Mouse (Mus musculus): Measurements from ENCODE around the gene Gabrb3. TPM values are rescaled to one million over a fixed set of nuclear protein-coding genes. Genes with fewer than 3 reads are reported as not detected.

Gene Gabrb3
- polyA plus RNA-seq, 1 experiment from 2014 or later = 58.9 TPM

DNA sequence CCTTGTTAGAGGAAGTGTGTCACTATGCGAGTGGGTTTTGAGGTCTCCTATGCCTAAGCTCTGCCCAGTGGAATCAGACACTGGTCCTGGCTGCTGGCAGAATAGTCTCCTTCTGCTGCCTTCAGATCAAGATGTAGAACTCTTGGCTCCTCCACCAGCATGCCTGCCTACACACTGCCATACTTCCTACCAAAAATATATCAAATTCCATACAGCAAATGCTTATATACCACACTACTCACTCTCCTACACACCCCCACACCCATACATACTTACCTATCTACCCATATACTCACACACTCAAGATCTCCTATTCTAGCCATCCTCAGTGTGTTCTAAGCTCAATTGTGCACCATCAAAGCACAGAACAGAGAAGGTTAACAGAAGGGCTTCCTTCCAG is 51.8 kb downstream of the Gabrb3 start:
- 96% methylated on average over 1 of the region's 1 CpGs for WGBS

DNA sequence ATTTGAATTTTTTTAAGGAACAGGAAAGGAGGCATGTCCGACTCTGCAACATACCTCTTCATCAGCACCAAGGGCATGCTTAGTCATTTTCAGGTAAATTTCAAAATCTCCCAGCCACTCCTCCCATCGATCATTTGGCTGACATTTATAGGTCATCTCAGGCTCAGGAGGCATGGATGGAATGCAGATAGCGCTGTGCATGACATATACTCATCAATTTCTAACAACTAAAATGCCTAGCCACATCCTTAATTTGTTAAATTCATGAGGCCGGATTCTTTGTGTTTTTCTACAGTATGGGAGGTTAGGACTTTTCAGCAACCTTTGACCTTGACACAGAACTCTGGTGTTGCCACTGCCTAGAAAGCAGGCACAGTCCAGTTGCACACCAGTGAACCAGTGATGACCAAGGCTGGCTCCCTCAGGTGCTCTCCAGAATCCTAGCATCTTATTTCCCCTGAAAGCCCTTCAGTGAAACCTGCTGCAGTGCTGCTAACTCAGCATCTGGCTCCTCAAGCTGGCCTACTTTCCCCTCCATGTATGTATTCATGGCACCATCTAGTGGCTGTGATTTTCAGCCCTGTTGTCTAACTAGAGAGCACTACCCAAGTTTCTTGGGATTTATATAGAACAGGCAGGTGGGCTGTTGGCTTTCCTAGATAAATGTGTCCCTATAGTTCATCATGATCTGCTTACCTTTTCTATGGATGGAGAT is 54.5 kb downstream of the Gabrb3 start:
- WGBS = 83% methylated on average over 4 of the region's 4 CpGs
- ATAC-seq (ENCODE audit: low FRiP score, low read depth) = peak; percentile 88
- H3K36me3 ChIP-seq = no peaks in the 10 kb centered on the region

More for the DNA sequence above, 51.8 kb downstream of the Gabrb3 start:
- Histone ChIP-seq H3K4me3 (no peak overlapping the region), H3K36me3 (no peaks in the 10 kb centered on the region), H3K27me3 (no peaks in the 10 kb centered on the region), H3K4me2 (no peak overlapping the region), H3K4me1 (replicated peaks) (no peaks in the 10 kb centered on the region), H3K9ac (no peak overlapping the region), H3K27ac (replicated peaks) (no peak overlapping the region), H3K9me3 (no peaks in the 10 kb centered on the region)
- no peak for ATAC-seq (ENCODE audit: low FRiP score, low read depth)

DNA sequence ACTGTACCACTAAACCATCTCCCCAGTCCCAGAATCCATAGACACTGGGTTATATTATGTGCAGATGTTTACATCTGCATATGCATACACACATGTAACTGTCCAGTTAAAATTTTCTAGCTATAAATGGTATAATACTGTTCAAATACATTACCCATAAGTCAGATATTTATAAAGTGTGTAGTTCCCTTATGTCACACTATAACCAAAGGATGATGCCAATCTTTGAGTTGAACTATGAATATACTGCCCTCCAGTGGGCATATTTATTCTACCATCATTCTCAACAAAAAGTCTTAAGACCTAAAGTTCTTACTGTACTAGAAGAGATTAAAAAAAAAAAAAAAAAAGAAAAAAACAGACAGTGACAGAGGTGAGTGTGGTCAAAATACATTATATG is 63.4 kb downstream of the Gabrb3 start:
- ATAC-seq (ENCODE audit: low FRiP score, low read depth) = no peak
- H3K4me3 ChIP-seq = no peak overlapping the region

More for the DNA sequence above, 54.5 kb downstream of the Gabrb3 start:
- Histone ChIP-seq H3K27me3 (no peaks in the 10 kb centered on the region), H3K4me3 (no peak overlapping the region), H3K4me2 (no peak overlapping the region), H3K9ac (no peak overlapping the region), H3K4me1 (replicated peaks) (no peaks in the 10 kb centered on the region), H3K27ac (replicated peaks) (no peak overlapping the region), H3K9me3 (no peaks in the 10 kb centered on the region)

DNA sequence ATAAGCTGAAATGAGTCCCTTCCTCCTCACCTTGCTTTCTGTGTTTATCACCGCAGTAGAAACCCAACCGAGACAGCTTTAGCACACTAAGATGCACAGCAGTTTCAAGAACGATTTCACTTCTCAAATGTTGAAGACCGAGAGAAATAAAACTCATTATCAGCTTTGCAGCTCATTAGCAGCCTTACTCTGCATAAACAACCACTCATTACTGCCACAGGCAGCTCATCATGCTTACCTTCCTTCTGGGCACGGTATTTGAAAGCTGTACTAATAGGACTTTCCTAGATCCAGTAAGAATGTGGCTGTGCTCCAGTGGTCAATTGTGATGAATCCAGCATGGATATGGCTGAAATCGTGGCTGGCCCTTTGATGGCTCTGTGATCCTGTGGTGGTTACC is 67.4 kb downstream of the Gabrb3 start:
- Histone ChIP-seq H3K27ac (replicated peaks) (no peak overlapping the region), H3K36me3 (0 out of 2 replicates have a peak, but pooled peaks cover 5% of the 10 kb centered on the region), H3K4me2 (no peak overlapping the region), H3K4me3 (no peak overlapping the region), H3K27me3 (no peaks in the 10 kb centered on the region), H3K9me3 (no peaks in the 10 kb centered on the region), H3K9ac (no peak overlapping the region), H3K4me1 (replicated peaks) (no peaks in the 10 kb centered on the region)
- ATAC-seq (ENCODE audit: low FRiP score, low read depth) = no peak
- 71% methylated on average over 6 of the region's 6 CpGs for WGBS

More for the DNA sequence above, 63.4 kb downstream of the Gabrb3 start:
- Histone ChIP-seq H3K36me3 (no peaks in the 10 kb centered on the region), H3K9me3 (no peaks in the 10 kb centered on the region), H3K4me2 (no peak overlapping the region), H3K27ac (replicated peaks) (no peak overlapping the region), H3K27me3 (no peaks in the 10 kb centered on the region), H3K4me1 (replicated peaks) (no peaks in the 10 kb centered on the region), H3K9ac (no peak overlapping the region)

DNA sequence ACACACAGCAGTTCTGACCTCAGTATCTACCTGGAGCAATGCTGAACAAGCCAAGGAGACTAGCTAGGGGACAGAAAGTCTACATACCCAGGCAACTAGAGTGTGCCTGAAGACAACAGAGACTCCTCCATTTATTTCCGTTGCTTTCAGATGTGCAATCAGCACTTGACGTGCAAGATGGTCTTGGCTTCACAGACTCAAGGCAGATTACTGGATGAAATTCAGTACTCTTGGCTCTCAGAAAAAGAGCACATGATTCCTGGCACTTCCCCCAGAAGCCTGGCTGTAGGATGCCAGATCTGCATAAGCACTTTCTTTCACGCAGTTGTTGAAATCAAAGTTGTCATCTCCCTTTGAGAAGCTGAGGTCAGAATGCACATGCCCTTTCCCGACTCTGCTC is 72.3 kb downstream of the Gabrb3 start:
- Histone ChIP-seq H3K9ac (no peak overlapping the region), H3K9me3 (no peaks in the 10 kb centered on the region), H3K4me3 (no peak overlapping the region), H3K27ac (replicated peaks) (no peak overlapping the region), H3K4me1 (replicated peaks) (no peaks in the 10 kb centered on the region), H3K27me3 (no peaks in the 10 kb centered on the region), H3K36me3 (0 out of 2 replicates have a peak, but pooled peaks cover 5% of the 10 kb centered on the region), H3K4me2 (no peak overlapping the region)
- no peak for ATAC-seq (ENCODE audit: low FRiP score, low read depth)
- WGBS = 70% methylated on average over 4 of the region's 4 CpGs

DNA sequence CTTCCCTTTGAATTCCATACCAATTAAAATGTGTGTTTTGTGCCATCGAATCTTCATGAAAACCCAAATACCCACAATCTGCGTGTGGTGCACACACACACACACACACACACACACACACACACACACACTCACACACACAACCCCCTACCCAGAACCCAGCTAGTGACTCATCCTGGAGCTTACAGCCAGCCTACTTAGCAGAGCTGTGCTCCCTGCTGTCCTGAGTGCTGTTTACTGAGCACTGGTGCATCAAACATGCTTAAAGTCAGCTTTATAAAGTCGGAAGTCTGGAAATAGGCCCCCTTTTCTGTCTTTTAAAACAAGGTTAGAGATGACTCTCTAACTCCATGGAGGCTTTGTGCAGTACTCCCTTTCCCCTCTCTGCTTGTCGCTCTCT is 83.3 kb downstream of the Gabrb3 start:
- H3K4me2 ChIP-seq = no peak overlapping the region
- H3K4me3 ChIP-seq = no peak overlapping the region
- no peak for ATAC-seq (ENCODE audit: low FRiP score, low read depth)
- no peak overlapping the region for H3K9ac ChIP-seq
- no peaks in the 10 kb centered on the region for H3K36me3 ChIP-seq
- peaks cover 9% of the 10 kb centered on the region for H3K27me3 ChIP-seq
- no peaks in the 10 kb centered on the region for H3K9me3 ChIP-seq
- no peaks in the 10 kb centered on the region for H3K4me1 ChIP-seq (replicated peaks)
- WGBS = 81% methylated on average over 4 of the region's 4 CpGs
- no peak overlapping the region for H3K27ac ChIP-seq (replicated peaks)

DNA sequence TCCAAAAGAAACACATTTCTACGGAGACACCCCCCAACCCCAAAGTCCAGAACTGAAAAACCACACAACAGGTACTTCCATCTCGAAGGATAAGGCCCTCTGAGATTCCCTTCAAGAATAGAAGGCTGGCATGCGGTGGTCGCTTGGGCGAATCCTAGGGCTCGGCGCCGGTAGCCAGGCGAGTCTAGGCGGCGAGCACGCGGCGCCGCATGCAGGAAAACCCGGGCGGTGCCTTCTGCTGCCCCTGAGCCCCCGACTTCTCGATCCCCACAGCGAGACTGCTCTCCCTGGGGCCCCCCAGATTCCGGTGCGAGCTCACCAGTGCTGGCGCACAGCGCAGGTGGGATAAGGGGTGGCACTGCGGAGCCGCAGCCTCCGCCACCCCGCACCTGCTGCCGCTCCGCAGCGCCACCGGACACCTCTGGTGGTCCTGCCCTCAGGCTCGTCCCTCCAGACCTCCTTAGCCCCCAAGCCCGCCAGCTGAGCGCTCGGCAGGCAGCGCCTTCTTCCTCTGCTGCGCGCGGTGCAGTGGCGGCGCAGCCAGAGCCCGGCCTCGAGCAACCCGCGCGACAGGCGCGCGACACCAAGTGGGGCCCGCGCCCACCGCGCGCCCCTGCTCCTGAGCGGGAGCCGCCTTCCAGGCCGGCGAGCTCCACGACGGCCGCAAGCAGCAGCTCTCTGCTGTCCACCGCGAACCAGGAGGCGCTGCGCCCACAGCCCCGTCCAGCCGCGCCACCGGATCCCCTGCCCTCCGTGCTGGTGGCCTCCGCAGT is 89.6 kb downstream of the Gabrb3 start:
- Histone ChIP-seq H3K9me3 (no peaks in the 10 kb centered on the region), H3K9ac (peak overlapping the region; percentile 60), H3K27ac (replicated peaks) (peak overlapping the region; percentile 77), H3K4me2 (peak overlapping the region; percentile 87), H3K36me3 (no peaks in the 10 kb centered on the region), H3K4me1 (replicated peaks) (peaks cover 10% of the 10 kb centered on the region; the same call in 1 of the 2 replicates), H3K4me3 (peak overlapping the region; percentile 72), H3K27me3 (peaks cover 26% of the 10 kb centered on the region)
- 1% methylated on average over 69 of the region's 72 CpGs for WGBS
- peak; percentile 79 for ATAC-seq (ENCODE audit: low FRiP score, low read depth)

DNA sequence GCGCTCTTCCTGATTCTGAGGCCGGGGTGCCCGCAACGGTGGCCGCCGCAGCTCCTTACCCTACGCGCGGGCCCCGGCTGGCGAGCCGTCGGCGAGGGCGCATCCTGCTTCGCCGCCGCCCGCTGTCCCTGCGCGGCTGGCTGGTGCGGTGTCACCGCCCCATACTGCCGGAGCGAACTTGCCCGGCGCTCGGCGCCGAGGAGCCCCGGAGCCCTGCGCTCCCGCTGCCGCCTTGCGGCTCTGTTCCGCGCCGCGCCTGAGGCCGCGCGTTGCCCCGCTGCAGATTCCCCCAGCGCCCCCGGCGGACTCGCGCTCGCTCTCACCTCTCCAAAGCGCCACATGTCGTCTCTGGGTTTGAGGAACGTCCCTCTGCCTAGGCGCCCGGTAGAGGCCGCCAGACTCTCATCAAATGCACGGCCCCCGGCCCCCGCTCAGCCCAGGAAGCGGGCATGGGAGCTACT is 90.2 kb downstream of the Gabrb3 start, which contains the start of gene Gabra5:
Gene Gabra5 (minus strand): TSS at position 379 of the 461 bp plus-strand sequence.
- H3K27ac ChIP-seq (replicated peaks) = peak within 1 kb of the TSS; percentile 77
- no peaks in the 10 kb centered on the region for H3K9me3 ChIP-seq
- peaks cover 26% of the 10 kb centered on the region for H3K27me3 ChIP-seq
- H3K36me3 ChIP-seq = no peaks in the 10 kb centered on the region
- 1% methylated on average over 59 of the region's 59 CpGs for WGBS
- peak within 1 kb of the TSS; percentile 72 for H3K4me3 ChIP-seq
- H3K9ac ChIP-seq = peak within 1 kb of the TSS; percentile 60
- peaks cover 10% of the 10 kb centered on the region; the same call in 1 of the 2 replicates for H3K4me1 ChIP-seq (replicated peaks)
- peak; percentile 88 for ATAC-seq (ENCODE audit: low FRiP score, low read depth)
- peak within 1 kb of the TSS; percentile 87 for H3K4me2 ChIP-seq

DNA sequence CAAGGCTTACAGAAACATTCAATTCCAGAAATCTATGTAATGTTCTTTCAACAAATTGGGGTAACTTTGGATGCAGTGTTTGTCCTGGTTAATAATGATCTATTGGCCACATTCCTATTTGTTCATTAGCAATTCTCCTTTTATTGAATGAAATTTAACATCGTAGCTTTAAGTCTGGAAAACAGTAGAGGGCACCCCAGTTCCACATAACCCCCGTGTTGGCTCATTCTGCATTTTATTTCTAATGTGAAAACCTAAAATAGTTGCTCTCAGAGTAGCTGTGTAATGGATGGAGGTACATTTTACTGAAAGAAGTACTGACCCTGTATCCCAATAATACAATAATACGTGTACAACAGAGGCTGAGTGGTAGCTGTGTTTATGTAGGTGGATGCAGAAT is 93.5 kb downstream of the Gabrb3 start:
- Histone ChIP-seq H3K4me2 (no peak overlapping the region), H3K9ac (no peak overlapping the region), H3K4me3 (no peak overlapping the region), H3K4me1 (replicated peaks) (peaks cover 10% of the 10 kb centered on the region; the same call in 1 of the 2 replicates), H3K27ac (replicated peaks) (no peak overlapping the region), H3K36me3 (no peaks in the 10 kb centered on the region), H3K27me3 (peaks cover 17% of the 10 kb centered on the region), H3K9me3 (no peaks in the 10 kb centered on the region)
- no peak for ATAC-seq (ENCODE audit: low FRiP score, low read depth)
- 28% methylated on average over 3 of the region's 3 CpGs for WGBS

DNA sequence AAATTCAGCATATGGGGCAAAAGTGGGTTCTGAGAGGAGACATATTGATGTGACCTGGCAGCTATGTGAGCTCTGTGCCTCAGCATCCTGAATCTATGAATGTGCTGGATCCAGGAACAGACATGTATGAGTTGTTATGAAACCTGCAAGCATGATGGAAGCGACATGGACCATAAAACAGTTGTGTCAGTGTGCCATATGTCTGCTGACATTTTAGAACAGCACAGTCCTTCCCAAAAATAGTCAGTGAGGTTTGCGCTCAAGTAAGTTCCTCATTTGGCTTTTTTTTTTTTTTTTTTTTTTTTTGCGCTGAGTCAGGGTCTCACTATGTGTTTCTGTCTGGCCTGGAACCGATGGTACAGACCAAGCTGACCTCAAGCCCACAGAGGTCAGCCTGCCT is 110.0 kb downstream of the Gabrb3 start:
- Histone ChIP-seq H3K9ac (no peak overlapping the region), H3K36me3 (no peaks in the 10 kb centered on the region), H3K4me3 (no peak overlapping the region), H3K4me1 (replicated peaks) (no peaks in the 10 kb centered on the region), H3K4me2 (no peak overlapping the region), H3K9me3 (no peaks in the 10 kb centered on the region), H3K27me3 (no peaks in the 10 kb centered on the region), H3K27ac (replicated peaks) (no peak overlapping the region)
- WGBS = 92% methylated on average over 4 of the region's 4 CpGs
- ATAC-seq (ENCODE audit: low FRiP score, low read depth) = no peak

DNA sequence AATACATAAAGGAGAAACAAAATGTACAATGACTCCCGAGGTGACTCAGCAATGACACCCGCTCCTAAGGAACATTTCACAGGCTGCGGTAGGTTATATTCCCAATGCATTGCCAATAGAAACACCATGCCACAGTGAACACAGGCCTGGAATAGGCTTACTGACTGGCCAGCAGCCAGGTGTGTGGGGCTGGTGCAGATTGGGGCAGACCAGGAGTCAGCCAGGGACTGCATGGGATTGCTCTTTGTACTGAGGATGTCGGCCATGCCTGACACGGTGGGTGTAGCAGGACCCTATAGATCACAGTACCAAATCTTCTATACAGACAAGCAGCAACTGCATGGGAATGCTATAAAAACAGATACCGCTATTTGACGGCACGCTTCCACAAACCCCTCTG is 110.5 kb downstream of the Gabrb3 start:
- no peak for ATAC-seq (ENCODE audit: low FRiP score, low read depth)
- WGBS = 83% methylated on average over 8 of the region's 8 CpGs
- Histone ChIP-seq H3K4me2 (no peak overlapping the region), H3K27ac (replicated peaks) (no peak overlapping the region), H3K4me3 (no peak overlapping the region), H3K27me3 (no peaks in the 10 kb centered on the region), H3K4me1 (replicated peaks) (no peaks in the 10 kb centered on the region), H3K9me3 (no peaks in the 10 kb centered on the region), H3K9ac (no peak overlapping the region), H3K36me3 (no peaks in the 10 kb centered on the region)

DNA sequence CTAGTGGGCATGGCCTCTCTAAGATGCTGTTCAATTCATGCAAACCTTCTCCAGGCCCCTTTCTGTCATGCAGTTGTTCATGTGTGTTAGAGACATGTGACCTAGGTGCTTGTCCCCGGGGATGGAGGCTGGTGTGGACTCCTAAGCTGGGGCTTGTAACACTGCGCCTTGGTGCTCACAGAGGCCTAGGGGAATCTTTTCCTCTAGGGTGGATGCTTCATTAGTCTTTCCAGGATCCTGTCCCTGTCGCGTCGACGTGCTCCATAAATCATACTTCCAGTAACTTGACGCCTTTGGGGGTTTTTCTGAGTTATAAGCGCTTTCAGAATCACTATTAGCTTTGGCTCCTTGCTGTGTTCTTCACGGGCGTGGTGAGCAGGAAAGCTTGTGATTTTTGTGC is 113.2 kb downstream of the Gabrb3 start:
- ATAC-seq (ENCODE audit: low FRiP score, low read depth) = no peak
- WGBS = 78% methylated on average over 10 of the region's 10 CpGs

More for the DNA sequence above, 113.2 kb downstream of the Gabrb3 start:
- H3K4me1 ChIP-seq (replicated peaks) = no peaks in the 10 kb centered on the region
- no peaks in the 10 kb centered on the region for H3K9me3 ChIP-seq
- no peak overlapping the region for H3K4me2 ChIP-seq
- no peaks in the 10 kb centered on the region for H3K27me3 ChIP-seq
- no peak overlapping the region for H3K27ac ChIP-seq (replicated peaks)
- H3K36me3 ChIP-seq = no peaks in the 10 kb centered on the region
- no peak overlapping the region for H3K4me3 ChIP-seq
- H3K9ac ChIP-seq = no peak overlapping the region
